Mouse (Mus musculus) liver, postnatal 0 days (tissue): ENCODE data around the gene Tomm70a. TPM values are rescaled to one million over a fixed set of nuclear protein-coding genes. Genes with fewer than 3 reads are reported as not detected.

ENCODE experiments used
- ATAC-seq: fragments of 200-750 bp; cut with Nextera tagmentation; 2 replicates; pipeline ENCODE4 v1.8.0; 2017; ENCODE audit warnings: mild to moderate bottlenecking, moderate library complexity
- DNase-seq: peaks from one replicate; pipeline ENCODE4 v3.0.0-alpha.2; 2016
- H3K27ac ChIP-seq: fragments of 300-500 bp; sonication (generic); 2 replicates; pipeline ENCODE4 v1.5.1; 2014; ENCODE audit warnings: antibody characterized with exemption, moderate library complexity, mild to moderate bottlenecking, low read depth
- H3K27me3 ChIP-seq: fragments of 300-500 bp; sonication (generic); 2 replicates; pipeline ENCODE4 v1.6.1; 2014; ENCODE audit warnings: low read length, control low read depth, mixed read lengths; ENCODE audit not compliant: insufficient read depth
- H3K36me3 ChIP-seq: fragments of 300-500 bp; sonication (generic); replicated peaks from 2 replicates; pipeline ENCODE4 v1.6.1; 2014; ENCODE audit warnings: mild to moderate bottlenecking, control low read depth, low read length, moderate library complexity, mixed read lengths; ENCODE audit not compliant: insufficient read depth
- H3K4me1 ChIP-seq: fragments of 300-500 bp; sonication (generic); 2 replicates; pipeline ENCODE4 v1.6.1; 2014; ENCODE audit warnings: antibody characterized with exemption, mild to moderate bottlenecking, control low read depth; ENCODE audit not compliant: insufficient read depth
- H3K4me2 ChIP-seq: fragments of 300-500 bp; sonication (generic); 2 replicates; pipeline ENCODE4 v1.6.1; 2014; ENCODE audit warnings: low read depth, mild to moderate bottlenecking, low read length, moderate library complexity, mixed read lengths
- H3K4me3 ChIP-seq: fragments of 300-500 bp; sonication (generic); 2 replicates; pipeline ENCODE4 v1.5.1; 2014; ENCODE audit warnings: low read depth, low read length
- H3K9ac ChIP-seq: fragments of 300-500 bp; sonication (generic); replicated peaks from 2 replicates; pipeline ENCODE4 v1.6.1; 2014; ENCODE audit warnings: mild to moderate bottlenecking, moderate library complexity
- H3K9me3 ChIP-seq: fragments of 300-500 bp; sonication (generic); 2 replicates; pipeline ENCODE4 v1.6.1; 2016; ENCODE audit warnings: mild to moderate bottlenecking, control low read depth, low read length, mixed read lengths
- CTCF ChIP-seq: sonication (generic); IDR thresholded peaks from 2 replicates; pipeline ENCODE4 v1.5.1; 2016; ENCODE audit warnings: antibody characterized with exemption, low read depth
- EP300 ChIP-seq: IDR thresholded peaks from 2 replicates; pipeline ENCODE4 v1.6.1; 2016; ENCODE audit warnings: antibody characterized with exemption, low read depth, mild to moderate bottlenecking
- WGBS: fragments of 180-500 bp; shearing (Covaris S2); extraction: QIAGEN DNeasy Blood & Tissue Kit; methylation state at CpG from one replicate; pipeline ENCODE4 v1.1.7; 2014; ENCODE audit not compliant: insufficient replicate concordance; 5-methylcytosine and 5-hydroxymethylcytosine counted together
- polyA plus RNA-seq: library from polyadenylated mRNA; unstranded; fragments of >200 nt; fragmentation: Nextera tagmentation; extraction: Ambion mirVana; gene quantifications from 2 replicates; pipeline ENCODE4 v1.2.1, GENCODE M21; 2015

Gene Tomm70a
- polyA plus RNA-seq, 1 experiment from 2014 or later: 27.6 TPM

DNA sequence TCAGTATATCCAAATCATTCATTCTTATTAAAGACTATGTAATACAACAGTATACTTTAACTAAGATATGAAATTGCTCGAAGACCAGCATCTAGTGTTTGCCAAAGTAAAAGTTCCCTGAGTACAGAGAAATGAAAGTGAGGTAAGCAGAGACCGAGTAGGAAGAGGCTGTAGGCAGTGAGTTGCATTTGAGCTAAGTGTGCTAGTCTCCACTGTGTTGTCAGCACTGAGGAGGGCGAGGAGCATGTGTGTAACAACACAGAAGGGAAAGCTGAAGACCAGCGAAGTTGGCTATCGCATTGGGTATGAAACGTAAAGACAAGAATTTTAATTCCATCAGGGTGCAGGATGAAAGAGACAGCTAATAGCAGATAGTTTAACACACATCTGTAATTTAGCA, 12.1 kb downstream of the Tomm70a start:
- no peak overlapping the region for H3K27ac ChIP-seq
- H3K9ac ChIP-seq: no peak overlapping the region
- H3K4me1 ChIP-seq: peaks cover 15% of the 10 kb centered on the region
- no peak overlapping the region for H3K4me2 ChIP-seq
- no peak overlapping the region for H3K4me3 ChIP-seq
- WGBS: 87% methylated on average over 6 of the region's 6 CpGs
- H3K36me3 ChIP-seq: peaks cover 28% of the 10 kb centered on the region
- TF ChIP-seq CTCF (no peak), EP300 (no peak)
- no peaks in the 10 kb centered on the region for H3K27me3 ChIP-seq
- no peak for ATAC-seq
- DNase-seq: no peak
- H3K9me3 ChIP-seq: no peaks in the 10 kb centered on the region

DNA sequence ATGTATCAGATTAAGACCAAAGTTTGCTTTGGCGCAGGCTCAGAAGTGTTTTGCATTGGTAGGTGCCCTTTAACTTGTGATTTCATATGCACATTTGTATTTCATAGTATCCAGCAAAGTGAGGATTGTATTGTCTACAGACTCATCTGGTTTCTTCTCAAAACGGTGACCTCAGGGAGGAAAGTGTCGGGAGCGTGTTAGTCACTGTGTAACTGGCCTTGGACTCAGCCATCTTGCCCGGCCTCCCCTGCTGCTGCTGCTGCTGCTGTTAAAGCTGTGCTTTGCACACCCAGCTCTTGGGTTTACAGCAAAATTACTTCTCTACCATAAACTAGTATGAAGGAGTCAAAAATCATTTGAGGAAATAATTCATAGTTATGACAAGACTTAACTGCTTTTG, 23.2 kb downstream of the Tomm70a start:
- Histone ChIP-seq H3K4me3 (no peak overlapping the region), H3K9ac (no peak overlapping the region), H3K36me3 (peaks cover 43% of the 10 kb centered on the region), H3K4me1 (no peaks in the 10 kb centered on the region), H3K27me3 (no peaks in the 10 kb centered on the region), H3K4me2 (no peak overlapping the region), H3K9me3 (no peaks in the 10 kb centered on the region), H3K27ac (no peak overlapping the region)
- ATAC-seq: no peak
- 81% methylated on average over 5 of the region's 5 CpGs for WGBS
- TF ChIP-seq CTCF: no peak
- no peak for TF ChIP-seq EP300
- DNase-seq: no peak

DNA sequence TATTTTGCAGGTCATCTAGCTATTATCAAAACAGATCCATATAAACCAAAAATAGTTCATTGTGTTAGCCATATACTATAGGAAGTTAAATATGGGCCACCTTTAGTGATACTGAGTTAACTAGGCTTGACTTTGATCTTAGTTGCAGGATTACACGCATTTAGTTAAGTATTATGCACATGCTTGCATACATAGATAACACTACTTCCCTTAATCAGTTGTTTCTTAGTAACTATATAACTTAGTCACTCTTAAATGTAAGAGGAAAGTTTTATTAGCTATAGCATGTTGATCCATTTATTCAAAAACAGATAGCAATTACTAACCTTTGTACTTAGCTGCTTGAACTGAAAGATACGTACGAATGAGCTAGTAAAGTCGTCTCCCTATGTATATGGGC, 29.9 kb downstream of the Tomm70a start:
- Histone ChIP-seq H3K27ac (no peak overlapping the region), H3K4me2 (no peak overlapping the region), H3K27me3 (no peaks in the 10 kb centered on the region), H3K36me3 (peaks cover 54% of the 10 kb centered on the region), H3K4me3 (no peak overlapping the region), H3K9me3 (no peaks in the 10 kb centered on the region), H3K9ac (no peak overlapping the region), H3K4me1 (no peaks in the 10 kb centered on the region)
- no peak for TF ChIP-seq CTCF
- TF ChIP-seq EP300: no peak
- ATAC-seq (no peak), DNase-seq (no peak)
- WGBS: 86% methylated on average over 4 of the region's 4 CpGs

DNA sequence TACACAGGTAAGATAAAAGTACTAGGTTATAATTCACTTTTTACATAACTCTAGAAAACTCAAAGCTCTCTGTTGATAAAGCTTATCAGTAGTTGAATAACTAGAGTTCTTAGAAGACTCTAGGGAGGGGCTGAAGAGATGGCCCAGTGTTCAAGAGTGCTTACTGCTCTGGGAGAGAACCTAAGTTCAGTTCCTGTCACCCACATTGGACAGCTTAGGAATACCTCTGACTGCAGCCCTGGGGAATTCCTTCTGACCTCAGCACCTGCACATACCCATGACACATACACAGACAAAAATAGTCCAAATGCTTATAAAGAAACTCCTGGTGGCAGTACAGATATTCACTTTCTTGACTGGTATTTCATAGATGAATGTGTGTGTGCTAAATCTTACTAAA, 34.4 kb downstream of the Tomm70a start:
- H3K9ac ChIP-seq: no peak overlapping the region
- H3K36me3 ChIP-seq: peaks cover 54% of the 10 kb centered on the region
- TF ChIP-seq CTCF (no peak), EP300 (no peak)
- H3K4me2 ChIP-seq: no peak overlapping the region
- H3K4me1 ChIP-seq: 0 out of 2 replicates have a peak, but pooled peaks cover 6% of the 10 kb centered on the region
- no peak for DNase-seq
- no peaks in the 10 kb centered on the region for H3K27me3 ChIP-seq
- H3K27ac ChIP-seq: 0 out of 2 replicates have a peak overlapping the region, but pooled peaks have one; percentile 1
- ATAC-seq: no peak
- no peak overlapping the region for H3K4me3 ChIP-seq
- H3K9me3 ChIP-seq: no peaks in the 10 kb centered on the region

DNA sequence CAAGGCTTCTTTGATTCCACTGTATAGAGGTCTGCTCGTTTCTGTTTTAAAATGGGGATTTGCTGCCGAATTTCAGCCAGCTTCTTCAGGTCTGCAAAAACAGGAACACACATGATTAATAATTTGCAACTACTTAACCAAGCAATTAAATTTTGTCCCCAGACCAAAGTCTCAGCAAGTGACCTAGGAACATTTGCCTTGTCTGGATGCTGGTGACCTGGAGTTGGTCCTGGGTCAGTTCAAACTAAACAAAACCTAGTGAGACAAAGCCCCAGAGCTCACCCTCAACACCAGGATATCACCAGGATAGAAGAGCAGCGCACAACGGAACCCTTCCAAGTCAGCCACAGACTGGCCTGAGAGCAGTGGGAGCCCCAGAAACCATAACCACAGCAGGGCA, 35.6 kb downstream of the Tomm70a start:
- H3K9me3 ChIP-seq: no peaks in the 10 kb centered on the region
- ATAC-seq (peak; percentile 29; the same call in 1 of the 2 replicates), DNase-seq (no peak)
- 71% methylated on average over 4 of the region's 4 CpGs for WGBS
- H3K9ac ChIP-seq: no peak overlapping the region
- TF ChIP-seq EP300: no peak
- TF ChIP-seq CTCF: no peak
- H3K27ac ChIP-seq: no peak overlapping the region
- H3K4me3 ChIP-seq: no peak overlapping the region
- H3K4me1 ChIP-seq: 0 out of 2 replicates have a peak, but pooled peaks cover 6% of the 10 kb centered on the region
- no peak overlapping the region for H3K4me2 ChIP-seq
- H3K36me3 ChIP-seq: peaks cover 59% of the 10 kb centered on the region
- H3K27me3 ChIP-seq: no peaks in the 10 kb centered on the region

DNA sequence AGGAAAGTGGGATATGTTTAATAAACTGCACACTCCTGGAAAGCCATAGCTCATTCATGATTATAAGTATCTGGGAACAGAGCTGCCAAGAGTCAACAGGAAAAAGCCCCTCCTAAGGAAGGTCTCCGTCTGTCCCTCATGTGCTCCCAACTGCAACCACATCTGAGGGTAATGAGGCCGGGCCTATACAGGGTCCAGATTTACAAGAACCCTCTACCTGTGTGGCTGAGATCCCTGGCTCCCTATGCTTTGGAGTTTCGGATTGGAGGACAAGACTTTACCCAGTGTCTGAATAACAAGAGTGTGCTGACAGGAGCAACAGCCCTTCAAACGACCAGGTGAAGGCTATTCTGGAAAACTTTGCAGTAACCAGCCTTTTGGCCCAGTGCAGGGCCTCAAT, 36.2 kb downstream of the Tomm70a start:
- Histone ChIP-seq H3K27ac (no peak overlapping the region), H3K36me3 (peaks cover 56% of the 10 kb centered on the region), H3K4me1 (0 out of 2 replicates have a peak, but pooled peaks cover 6% of the 10 kb centered on the region), H3K9ac (no peak overlapping the region), H3K4me3 (no peak overlapping the region), H3K4me2 (no peak overlapping the region), H3K9me3 (no peaks in the 10 kb centered on the region), H3K27me3 (no peaks in the 10 kb centered on the region)
- TF ChIP-seq EP300: no peak
- TF ChIP-seq CTCF: no peak
- ATAC-seq (0 out of 2 replicates have a peak, but pooled peaks have one; percentile 12), DNase-seq (no peak)
- WGBS: 65% methylated on average over 4 of the region's 4 CpGs

DNA sequence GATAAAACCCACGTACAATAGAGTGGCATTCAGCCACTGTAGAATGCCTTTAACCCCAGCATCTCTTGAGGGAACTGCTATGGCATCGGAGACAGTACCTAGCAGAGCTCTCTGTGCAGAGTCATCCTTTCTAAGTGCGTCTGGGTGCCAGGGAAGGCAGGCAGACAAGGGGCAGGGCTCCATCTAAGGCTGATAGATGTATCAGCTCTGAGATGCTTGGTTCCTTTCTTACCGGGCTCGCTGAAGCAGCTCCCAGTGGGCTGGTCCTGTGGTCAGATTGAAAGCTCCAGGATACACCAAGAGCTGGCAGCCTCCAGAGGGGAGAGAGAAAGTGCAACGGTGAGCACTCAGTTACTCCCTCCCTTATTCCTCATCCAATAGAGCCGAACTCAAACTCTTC, 38.3 kb downstream of the Tomm70a start:
- ATAC-seq (no peak), DNase-seq (no peak)
- Histone ChIP-seq H3K4me3 (no peak overlapping the region), H3K4me1 (peaks cover 6% of the 10 kb centered on the region; the same call in 1 of the 2 replicates), H3K27me3 (no peaks in the 10 kb centered on the region), H3K9me3 (no peaks in the 10 kb centered on the region), H3K9ac (no peak overlapping the region), H3K4me2 (no peak overlapping the region), H3K27ac (no peak overlapping the region; the same call in 1 of the 2 replicates), H3K36me3 (peaks cover 47% of the 10 kb centered on the region)
- WGBS: 67% methylated on average over 7 of the region's 7 CpGs
- no peak for TF ChIP-seq CTCF
- TF ChIP-seq EP300: no peak
